Mouse (Mus musculus) mature B cell (primary cell): ENCODE results near the gene Armc6.

Experiments used
- in situ Hi-C: fragments of 300-500 bp; cut with MboI; formaldehyde crosslinking; loops from 2 replicates; pipeline ENCODE4 v1.14.3; 2019

Gene Armc6

GRCm38 (mm10) chr8:70194191-70194590, 40.1 kb downstream of the Armc6 start:
- in situ Hi-C loops: no loop called here

GRCm38 (mm10) chr8:70193238-70193637, 41.0 kb downstream of the Armc6 start:
- in situ Hi-C loops: no loop called here

- in situ Hi-C loops: no loop called here
Observed at GRCm38 (mm10) chr8:70188707-70189106, 45.6 kb downstream of the Armc6 start.

GRCm38 (mm10) chr8:70183194-70183593, 51.1 kb downstream of the Armc6 start:
- in situ Hi-C loops: no loop called here

GRCm38 (mm10) chr8:70181903-70182252, 52.4 kb downstream of the Armc6 start:
- in situ Hi-C loops: no loop called here

GRCm38 (mm10) chr8:70181212-70181902, 52.9 kb downstream of the Armc6 start:
- in situ Hi-C loops: no loop called here

- in situ Hi-C loops: no loop called here
Observed at GRCm38 (mm10) chr8:70179082-70179481, 55.2 kb downstream of the Armc6 start.

- in situ Hi-C loops: no loop called here
Observed at GRCm38 (mm10) chr8:70178231-70178630, 56.0 kb downstream of the Armc6 start.

- in situ Hi-C loops: no loop called here
Observed at GRCm38 (mm10) chr8:70174079-70174478, 60.2 kb downstream of the Armc6 start.

- in situ Hi-C loops: no loop called here
Observed at GRCm38 (mm10) chr8:70173320-70173719, 60.9 kb downstream of the Armc6 start.

GRCm38 (mm10) chr8:70172043-70172681, 62.1 kb downstream of the Armc6 start, which contains the start of gene Tmem161a:
Tmem161a (plus strand) TSS chr8:70172356.
- in situ Hi-C loops: no loop called here

GRCm38 (mm10) chr8:70171240-70171639, 63.0 kb downstream of the Armc6 start:
- in situ Hi-C loops: no loop called here

- in situ Hi-C loops: no loop called here
Observed at GRCm38 (mm10) chr8:70170748-70171147, 63.5 kb downstream of the Armc6 start.
